In the genomic region with DNA sequence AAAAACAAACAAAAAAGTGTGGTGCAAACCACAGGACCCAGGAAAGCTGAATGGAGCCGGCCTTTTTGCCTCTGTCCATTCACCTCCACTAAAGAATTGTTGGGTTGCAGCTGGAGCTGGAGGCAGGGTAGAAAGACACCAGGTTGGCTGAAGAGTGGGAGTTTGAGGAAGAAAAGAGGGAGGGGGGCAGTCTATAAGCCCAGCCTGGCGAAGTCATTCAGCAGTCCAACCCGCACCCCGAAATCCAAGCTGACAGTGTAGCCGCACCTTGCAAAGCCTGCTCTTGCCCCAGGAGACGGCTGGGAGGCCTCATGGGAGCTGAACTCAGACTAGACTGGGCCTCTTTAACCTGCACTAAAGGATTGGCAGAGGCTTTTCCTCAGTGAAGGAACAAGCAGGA, we compare ENCODE assay signal across 9 mouse cellular contexts. TPM values are rescaled to one million over a fixed set of nuclear protein-coding genes. Genes with fewer than 3 reads are reported as not detected.
DNase-seq lines count a peak whose midpoint lies in the region; ATAC-seq and TF ChIP-seq lines count a peak whose summit lies in the region.
"Had no signal": no experiment of that assay in that cellular context is flagged by ENCODE, and none has a peak within 500 bp of the region (broad histone marks: within the 10 kb centered on the region; RNA-seq: fewer than 3 reads in every experiment).

No protein-coding gene starts in this region.

- no peak overlapping the region for H3K4me3 ChIP-seq in kidney, adult 2 months (ENCODE audit: insufficient read depth, low read depth, low read length)
- H3K4me3 ChIP-seq in cortical plate, adult 2 months (ENCODE audit: insufficient read depth, low read length) = no peak overlapping the region
- no peak overlapping the region for H3K4me3 ChIP-seq in limb, embryonic 11.5 days (ENCODE audit: low read depth, low read length)

- no peaks in the 10 kb centered on the region for H3K27me3 ChIP-seq in kidney, adult 2 months (replicated peaks; ENCODE audit: control insufficient read depth, insufficient read depth, low read length)
- no peaks in the 10 kb centered on the region for H3K27me3 ChIP-seq in limb, embryonic 11.5 days (ENCODE audit: control insufficient read depth, insufficient read depth, low read length)

- no peaks in the 10 kb centered on the region for H3K36me3 ChIP-seq in kidney, adult 2 months (ENCODE audit: control insufficient read depth, insufficient read depth, low read length)
- H3K36me3 ChIP-seq in limb, embryonic 11.5 days (ENCODE audit: control insufficient read depth, insufficient read depth, low read length) = no peaks in the 10 kb centered on the region

- DNase-seq in cerebellum, adult 9-11 months = peak; percentile 11
- no peak for DNase-seq in cerebellum, adult 9-10 months
- no peak for DNase-seq in kidney, adult 2 months
- no peak for DNase-seq in kidney, postnatal 10 days
- no peak for DNase-seq in limb, embryonic 11.5 days (ENCODE audit: low spot score)
- no peak for DNase-seq in right cerebral cortex, postnatal 36 days (ENCODE audit: low spot score in 2 of 2)
- no peak for DNase-seq in right cerebral cortex, adult 2 months (ENCODE audit: low spot score in 2 of 2)
- DNase-seq: liver had no signal

- no peak overlapping the region for H3K4me2 ChIP-seq in limb, embryonic 11.5 days (ENCODE audit: low read depth, severe bottlenecking)

- H3K9ac ChIP-seq in limb, embryonic 11.5 days (ENCODE audit: low read length) = no peak overlapping the region

- 42% methylated on average over 6 of the region's 6 CpGs for WGBS in kidney, adult 2 months
- WGBS in limb, embryonic 11.5 days = 75% methylated on average over 6 of the region's 6 CpGs

- H3K9me3 ChIP-seq in limb, embryonic 11.5 days (ENCODE audit: control insufficient read depth, low read length) = no peaks in the 10 kb centered on the region

- TF ChIP-seq POLR2A in kidney, adult 2 months (IDR thresholded peaks at IDR 0.05; ENCODE audit: low read depth, low read length) = no peak
- no peak for TF ChIP-seq POLR2A in cortical plate, adult 2 months (IDR thresholded peaks at IDR 0.05; ENCODE audit: extremely low read depth, insufficient read depth, low read length)

- H3K4me1 ChIP-seq in kidney, adult 2 months (ENCODE audit: control insufficient read depth, insufficient read depth, low read length) = peaks cover 19% of the 10 kb centered on the region
- no peaks in the 10 kb centered on the region for H3K4me1 ChIP-seq in cortical plate, adult 2 months (ENCODE audit: control insufficient read depth, insufficient read depth, low read length)
- peaks cover 17% of the 10 kb centered on the region for H3K4me1 ChIP-seq in limb, embryonic 11.5 days (ENCODE audit: control insufficient read depth, insufficient read depth, low read length)

- ATAC-seq in limb, embryonic 11.5 days (ENCODE audit: insufficient number of reproducible peaks, low FRiP score, low TSS enrichment, low read depth) = no peak

- peak overlapping the region; percentile 60 for H3K27ac ChIP-seq in kidney, adult 2 months (ENCODE audit: insufficient read depth, low read depth, low read length)
- H3K27ac ChIP-seq in cortical plate, adult 2 months (ENCODE audit: insufficient read depth, low read length) = 0 out of 2 replicates have a peak overlapping the region, but pooled peaks have one; percentile 75
- H3K27ac ChIP-seq in limb, embryonic 11.5 days (replicated peaks; ENCODE audit: low read depth, low read length) = peak overlapping the region; percentile 38

- TF ChIP-seq CTCF in kidney, adult 2 months (conservative IDR thresholded peaks at IDR 0.05; ENCODE audit: insufficient read depth, insufficient read length, low read depth, low read length) = no peak
- no peak for TF ChIP-seq CTCF in cortical plate, adult 2 months (IDR thresholded peaks at IDR 0.05; ENCODE audit: extremely low read depth, insufficient read depth, low read length)

RNA-seq across cellular contexts. Expression of a gene that starts 0.9 kb away (rescaled TPM):
- polyA plus RNA-seq in kidney, adult 2 months (2012; rRNA removed) = 37.6 and 46.4 TPM in 2 replicates
- 112 and 131 TPM in 2 replicates for polyA plus RNA-seq in cortical plate, adult 2 months (2012; rRNA removed)
- 41.6 and 44.1 TPM in 2 replicates for polyA plus RNA-seq in limb, embryonic 11.5 days (2014; fragmentation: Nextera tagmentation; extraction: Ambion mirVana)

RNA-seq across cellular contexts. Expression of a gene that starts 31.8 kb away (rescaled TPM):
- polyA plus RNA-seq in kidney, adult 2 months (2012; rRNA removed) = 42.3 and 50.9 TPM in 2 replicates
- 47.2 and 48.6 TPM in 2 replicates for polyA plus RNA-seq in cortical plate, adult 2 months (2012; rRNA removed)
- 209 and 223 TPM in 2 replicates for polyA plus RNA-seq in limb, embryonic 11.5 days (2014; fragmentation: Nextera tagmentation; extraction: Ambion mirVana)

RNA-seq across cellular contexts. Expression of a gene that starts 31.8 kb away (rescaled TPM):
- polyA plus RNA-seq in kidney, adult 2 months (2012; rRNA removed) = 51.0 and 58.8 TPM in 2 replicates
- 91.1 and 95.5 TPM in 2 replicates for polyA plus RNA-seq in cortical plate, adult 2 months (2012; rRNA removed)
- 134 and 152 TPM in 2 replicates for polyA plus RNA-seq in limb, embryonic 11.5 days (2014; fragmentation: Nextera tagmentation; extraction: Ambion mirVana)
